Mouse (Mus musculus) left cerebral cortex, postnatal 10 days (tissue): ENCODE results near the gene Npepl1. TPM values are rescaled to one million over a fixed set of nuclear protein-coding genes. Genes with fewer than 3 reads are reported as not detected.

ENCODE experiments used
- DNase-seq, 2 experiments: peaks; one replicate each; pipeline ENCODE4 v3.0.0; 2021 to 2022; ENCODE audit warnings: low spot score in 2 of 2, mixed read lengths in 1 of 2; ENCODE audit errors: extremely low spot score in 1 of 2
- intact Hi-C: fragments of 180-260 bp; cut with DNase I; formaldehyde crosslinking; loops from one replicate; pipeline ENCODE4 v1.15.1; 2025
- total RNA-seq, 2 experiments: library from RNA; stranded (reverse); gene quantifications; 2 replicates each; pipeline ENCODE4 v1.2.3; 2021

Gene Npepl1
- total RNA-seq, 2 experiments from 2014 or later = 14.3 to 15.1 TPM

DNA sequence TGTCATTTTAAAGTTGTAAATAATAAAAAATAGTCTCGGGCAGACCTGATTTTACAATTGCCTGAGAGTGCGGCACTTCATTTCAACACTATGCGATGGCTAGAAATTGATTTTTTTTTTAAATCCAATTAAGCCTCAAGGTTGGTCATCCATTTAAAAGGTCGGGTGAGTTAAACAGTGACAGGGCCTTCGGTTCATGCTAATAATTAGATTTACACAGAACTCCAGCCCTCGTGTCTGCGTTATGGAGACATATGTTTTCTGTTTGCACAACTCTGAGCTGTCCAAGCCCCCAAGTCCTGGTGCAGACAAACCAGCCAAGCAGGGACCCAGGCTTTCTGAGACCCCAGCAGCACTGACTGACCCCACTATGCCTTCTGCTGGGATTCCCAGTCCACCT, 7.8 kb upstream of the Npepl1 start:
- intact Hi-C loops = no loop called here
- DNase-seq = no peak

DNA sequence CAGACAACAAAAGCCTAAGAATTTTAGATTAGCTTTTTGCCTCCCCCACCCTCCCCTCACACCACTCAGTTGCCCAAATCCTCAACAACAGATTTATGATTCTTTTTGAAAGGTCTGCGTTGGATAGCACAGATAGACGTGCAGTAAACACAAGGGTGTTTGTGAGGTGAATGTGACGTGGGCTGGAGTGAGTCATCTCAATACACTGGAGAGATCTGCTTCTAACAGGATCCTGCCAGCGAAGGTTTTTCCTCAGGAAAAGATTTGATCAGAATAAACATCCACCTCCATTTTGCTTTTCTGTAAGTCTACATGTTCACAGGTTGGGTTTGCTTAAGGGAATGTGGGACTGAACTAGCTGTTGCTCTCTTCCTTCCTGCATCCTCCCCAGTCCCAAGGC, 6.6 kb upstream of the Npepl1 start:
- intact Hi-C loops = no loop called here
- no peak for DNase-seq

DNA sequence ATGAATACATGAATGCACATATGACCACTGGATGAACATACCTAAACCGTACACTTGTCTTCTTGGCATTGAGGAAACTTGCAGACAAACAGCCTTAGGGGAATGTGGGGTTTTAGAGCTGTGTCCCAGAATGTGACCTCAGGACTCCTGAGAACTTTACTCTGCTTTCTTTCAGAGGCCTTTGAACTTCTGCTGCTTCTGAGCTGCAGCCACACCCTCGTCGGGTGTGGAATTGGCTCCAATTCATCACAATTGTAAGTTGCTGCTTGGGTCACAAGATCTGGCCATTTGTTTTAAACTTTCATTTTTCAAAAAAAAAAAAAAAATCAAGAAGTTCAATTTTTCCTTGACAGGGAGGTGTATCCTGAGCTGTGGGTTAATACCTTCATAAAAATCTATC, 2.8 kb upstream of the Npepl1 start:
- no peak for DNase-seq
- intact Hi-C loops = no loop called here

DNA sequence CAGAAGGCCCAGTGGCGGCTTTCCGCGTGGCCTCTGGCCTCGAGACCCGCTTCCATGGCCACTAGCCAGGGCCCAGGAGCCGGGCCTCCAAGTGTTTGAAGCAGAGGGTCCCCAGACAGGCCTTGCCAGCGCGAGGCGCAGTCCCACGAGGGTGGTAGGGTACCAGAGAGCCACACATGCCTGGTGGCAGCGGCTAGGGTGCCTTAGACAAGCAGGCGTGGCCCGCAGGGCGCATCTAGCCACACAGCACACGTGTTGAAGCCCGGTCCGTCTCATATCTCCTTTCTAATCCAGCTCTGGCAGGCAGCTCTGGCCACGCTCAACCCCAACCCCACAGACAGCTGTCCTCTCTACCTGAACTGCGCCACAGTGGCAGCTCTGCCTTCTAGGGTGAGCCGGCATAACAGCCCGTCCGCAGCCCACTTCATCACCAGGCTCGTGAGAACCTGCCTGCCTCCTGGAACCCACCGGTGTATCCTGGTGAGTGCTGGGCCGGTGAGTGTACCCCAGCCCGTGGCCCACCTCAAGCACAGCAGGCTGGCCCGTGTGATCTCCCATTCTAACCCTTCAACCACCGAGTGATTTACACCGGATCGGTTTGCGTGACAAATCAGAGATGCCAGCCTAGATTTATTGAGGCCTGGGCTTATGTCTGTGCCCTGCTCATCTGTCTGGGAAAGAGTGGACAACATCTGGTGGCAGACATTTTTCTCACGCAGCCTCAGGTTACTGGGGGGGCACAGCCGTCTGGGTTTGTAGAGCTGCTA, 817 bp downstream of the Npepl1 start:
- DNase-seq = peak in 1 of 2 experiments; percentile 59
- intact Hi-C loops = no loop called here

DNA sequence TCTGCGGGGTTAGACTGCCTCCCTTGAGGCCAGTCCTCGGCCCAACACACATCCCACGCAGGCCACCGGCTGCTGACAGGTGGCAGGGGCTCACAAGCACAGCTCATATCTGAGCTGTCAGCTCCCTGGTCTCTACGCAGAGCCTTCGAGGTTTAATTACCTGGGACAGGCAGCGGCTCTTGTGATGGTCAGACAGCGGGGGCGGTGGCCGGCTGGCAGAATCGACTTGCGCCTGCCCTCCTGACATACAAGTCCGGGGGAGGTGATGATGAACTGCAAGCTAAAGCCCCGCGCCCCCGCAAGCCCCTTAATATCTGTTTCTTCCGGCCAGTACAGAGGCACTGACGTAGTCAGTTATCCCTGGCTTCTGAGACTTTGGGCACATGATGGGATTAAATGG, 2.8 kb downstream of the Npepl1 start:
- intact Hi-C loops = no loop called here
- DNase-seq = no peak

DNA sequence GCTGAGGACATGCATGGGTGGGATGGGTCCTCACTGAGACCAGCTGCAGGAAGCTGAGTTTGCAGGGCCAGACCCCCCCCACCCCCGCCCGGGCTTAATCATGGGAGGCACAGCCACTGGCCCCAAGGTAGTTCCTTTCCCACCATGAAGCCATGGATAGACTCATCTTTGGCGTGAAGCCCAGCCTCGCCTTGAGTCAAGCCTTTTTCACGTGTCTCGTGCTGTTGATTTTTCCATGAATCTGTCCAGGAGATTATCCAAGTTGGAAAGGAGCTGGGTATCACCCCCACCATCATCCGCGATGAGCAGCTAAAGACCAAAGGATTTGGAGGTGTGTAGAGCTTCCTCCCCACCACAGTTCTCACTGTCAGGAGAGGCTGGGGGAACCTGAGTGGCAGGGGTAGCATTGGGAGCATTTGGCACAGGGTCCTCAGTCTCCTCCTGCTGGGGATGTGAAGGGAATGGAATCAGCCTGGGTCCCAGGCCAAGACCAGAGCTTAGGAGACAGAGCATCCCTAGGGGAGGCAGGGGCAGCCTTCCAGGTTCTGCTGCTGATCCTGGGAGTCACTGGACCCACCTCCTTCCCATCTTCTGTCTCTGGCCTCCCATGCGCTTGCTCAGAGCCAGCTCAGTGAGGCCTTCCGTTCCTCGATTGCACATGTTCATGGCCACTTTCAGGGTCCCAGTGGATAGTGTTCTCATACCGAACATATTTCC, 4.2 kb downstream of the Npepl1 start:
- intact Hi-C loops = no loop called here
- peak in 1 of 2 experiments; percentile 72 for DNase-seq

DNA sequence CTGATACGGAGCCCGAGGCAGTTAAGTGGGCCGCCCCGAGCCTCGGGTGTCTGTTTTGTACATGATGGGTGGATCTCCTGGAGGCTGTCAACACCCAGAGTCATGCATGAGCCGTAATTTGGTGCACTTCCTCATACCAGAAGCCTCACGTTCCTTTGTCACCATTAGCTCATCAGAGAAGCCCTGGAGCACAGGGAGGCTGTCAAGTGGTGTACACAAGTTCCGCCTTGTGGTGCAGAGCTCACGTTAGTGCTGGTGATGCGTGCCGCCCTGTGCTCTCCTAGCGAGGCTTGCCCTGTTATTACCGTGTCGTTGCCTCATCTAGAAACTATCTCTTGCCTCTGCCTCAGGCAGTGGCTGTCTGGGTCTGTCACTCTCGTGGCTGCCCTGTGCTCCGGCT, 6.8 kb downstream of the Npepl1 start:
- intact Hi-C loops = no loop called here
- no peak for DNase-seq

DNA sequence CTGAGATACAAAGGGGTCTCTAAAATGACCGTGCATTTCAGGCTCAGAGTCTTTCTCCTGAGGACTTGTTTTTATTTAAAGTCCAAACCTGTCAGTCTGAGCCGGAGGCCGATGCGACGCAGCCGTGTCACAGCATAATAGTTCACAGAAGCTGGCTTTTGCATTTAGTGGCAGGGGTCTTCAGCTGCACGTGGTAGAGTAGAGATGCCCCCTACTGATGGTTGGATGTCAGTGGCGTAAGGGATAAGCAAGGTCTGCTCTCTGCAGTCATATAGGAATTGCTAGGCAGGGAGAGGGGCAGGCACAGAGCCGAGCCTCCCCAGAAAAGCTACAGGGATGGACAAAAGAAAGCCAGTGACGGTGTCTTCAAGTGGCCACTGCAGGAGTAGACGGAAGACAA, 8.0 kb downstream of the Npepl1 start:
- no peak for DNase-seq
- intact Hi-C loops = no loop called here

DNA sequence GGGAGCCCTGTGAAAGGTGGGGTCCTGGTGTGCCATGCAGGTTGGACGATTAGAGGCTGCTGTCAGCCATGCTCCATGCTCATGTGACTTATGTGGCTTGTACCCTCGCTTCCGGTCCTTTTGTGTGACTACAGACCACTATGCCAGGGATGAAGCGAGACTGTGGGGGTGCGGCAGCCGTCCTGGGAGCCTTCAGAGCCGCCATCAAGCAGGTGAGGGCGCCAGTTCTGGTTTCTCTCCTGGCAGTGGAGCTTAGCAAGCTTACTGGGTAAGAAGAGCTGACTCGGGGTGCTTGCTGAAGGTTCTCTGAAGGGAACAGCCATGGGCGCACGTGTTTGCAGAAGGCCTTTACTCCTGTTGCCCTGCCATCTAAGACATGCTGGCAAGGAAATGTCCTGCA, 9.1 kb downstream of the Npepl1 start:
- no peak for DNase-seq
- intact Hi-C loops = no loop called here

DNA sequence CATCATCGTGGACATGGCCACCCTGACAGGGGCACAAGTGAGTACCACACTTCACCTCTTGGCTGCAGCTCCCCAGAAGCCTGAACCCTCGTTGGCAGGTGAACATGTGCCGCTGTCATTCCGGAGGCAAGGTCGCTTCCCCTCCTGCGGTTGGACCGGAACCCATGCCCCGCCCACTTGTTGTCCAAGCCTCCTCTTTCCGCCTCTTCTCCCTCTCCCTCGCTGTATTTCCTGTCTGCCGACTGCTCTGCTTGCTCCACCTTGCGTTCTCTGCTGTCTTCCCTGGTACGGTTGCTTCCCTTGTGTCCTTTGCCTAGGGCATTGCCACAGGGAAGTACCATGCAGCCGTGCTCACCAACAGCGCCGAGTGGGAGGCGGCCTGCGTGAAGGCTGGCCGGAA, 10.5 kb downstream of the Npepl1 start:
- intact Hi-C loops = no loop called here
- DNase-seq = no peak

DNA sequence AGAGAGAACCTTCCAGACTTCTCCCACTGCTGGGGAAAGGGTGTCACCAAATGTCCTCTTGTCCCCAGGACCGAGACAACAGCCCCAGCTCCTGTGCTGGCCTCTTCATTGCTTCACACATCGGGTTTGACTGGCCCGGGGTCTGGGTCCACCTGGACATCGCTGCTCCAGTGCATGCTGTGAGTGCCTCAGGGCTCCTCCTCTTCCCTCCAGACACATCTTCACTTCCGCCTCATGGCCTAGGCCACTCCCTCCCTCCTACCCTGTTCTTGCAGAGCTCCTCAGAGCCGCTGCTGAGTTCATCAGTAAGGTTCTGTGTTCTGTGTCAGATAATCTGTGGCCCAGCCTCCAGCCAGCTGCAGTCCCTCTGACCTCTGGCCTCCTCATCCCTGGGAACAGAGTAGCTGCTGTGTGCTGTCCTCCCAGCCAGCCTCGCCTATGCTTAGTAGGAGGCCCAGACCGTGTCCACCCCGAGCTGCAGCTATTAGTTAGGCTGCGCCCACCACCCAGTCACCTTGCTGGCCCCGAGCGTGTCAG, 11.3 kb downstream of the Npepl1 start:
- DNase-seq = no peak
- intact Hi-C loops = no loop called here

DNA sequence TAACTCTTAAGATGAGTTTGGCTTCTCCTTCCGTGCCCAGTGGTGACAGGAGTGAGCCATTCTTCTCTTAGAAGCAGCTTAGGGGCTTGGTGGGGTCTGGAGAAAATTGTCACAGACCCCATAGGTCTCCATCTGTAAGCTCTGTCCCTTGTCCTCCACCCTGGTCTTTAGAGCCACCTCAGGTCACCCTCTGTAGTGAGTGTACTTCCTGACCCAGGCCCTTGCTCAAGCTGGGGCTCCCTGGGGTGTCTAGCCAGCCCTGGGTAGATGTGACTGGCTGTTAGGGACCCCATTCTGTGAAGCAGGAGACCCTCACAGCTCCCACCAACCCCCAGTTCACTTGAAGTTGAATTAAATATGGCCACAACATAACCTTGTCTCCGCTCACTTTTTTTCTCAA, 12.2 kb downstream of the Npepl1 start:
- intact Hi-C loops = no loop called here
- DNase-seq = no peak

DNA sequence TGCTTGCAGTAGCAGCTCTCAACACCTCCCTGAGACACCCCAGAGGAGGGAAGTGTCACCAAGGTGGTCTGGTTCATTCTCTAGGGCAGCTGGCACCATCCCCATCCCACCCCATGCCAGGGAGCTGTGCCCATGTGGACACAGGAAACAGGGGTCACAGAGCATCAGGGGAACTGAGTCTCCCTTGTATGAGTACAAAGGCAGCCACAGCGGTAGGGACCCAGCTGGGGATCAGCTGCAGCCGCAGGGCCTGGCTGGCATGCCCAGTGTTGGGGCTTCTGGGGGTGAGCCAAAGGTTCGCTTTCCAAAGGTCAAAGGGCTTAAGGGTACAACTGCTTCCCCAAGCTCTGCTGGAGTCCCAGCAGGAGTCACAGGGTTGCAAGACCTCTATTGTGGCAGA, 13.6 kb downstream of the Npepl1 start:
- DNase-seq = no peak
- intact Hi-C loops = no loop called here

DNA sequence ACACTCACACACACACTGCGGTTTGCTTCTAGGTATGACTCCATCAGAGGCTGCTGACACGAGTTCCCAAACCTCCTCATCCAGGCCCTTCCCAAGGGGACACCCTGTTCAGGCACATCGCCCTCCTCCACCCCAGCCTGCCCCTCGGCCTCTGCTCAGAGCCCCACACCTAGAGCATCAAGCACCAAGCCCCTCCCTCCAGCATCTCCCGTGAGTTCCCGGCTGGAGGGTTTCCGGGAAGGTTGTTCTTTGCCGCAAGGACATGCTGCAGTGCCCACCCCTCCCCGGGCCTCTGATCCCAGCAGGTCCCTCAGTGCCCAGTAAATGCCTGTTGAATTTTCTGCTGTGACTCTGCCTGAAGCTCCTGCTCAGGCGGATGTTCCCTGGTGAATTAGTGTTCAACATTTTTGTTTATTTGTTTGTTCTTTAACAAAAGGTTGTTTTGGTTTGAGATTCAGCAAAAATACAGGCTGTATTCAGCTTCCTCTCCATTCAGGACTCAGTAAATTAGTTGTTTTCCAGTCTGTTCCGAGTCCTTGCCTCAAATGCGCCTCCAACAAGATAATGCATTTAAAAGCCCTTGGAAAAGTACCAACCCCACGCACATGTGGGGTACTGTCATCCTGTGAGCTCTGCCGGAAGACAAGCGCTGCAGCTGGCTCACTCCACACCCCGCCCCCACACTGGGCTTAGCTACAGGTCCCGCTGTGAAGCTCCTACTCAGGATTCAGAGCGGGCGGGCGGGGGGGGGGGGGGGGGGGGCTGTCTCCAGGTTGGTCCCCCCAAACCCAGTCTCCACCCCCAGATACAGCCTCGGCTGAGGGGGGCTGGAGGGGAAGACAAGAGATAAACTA, 16.6 kb downstream of the Npepl1 start:
- peak; percentile 63 to 92 for DNase-seq
- intact Hi-C loops = no loop called here

DNA sequence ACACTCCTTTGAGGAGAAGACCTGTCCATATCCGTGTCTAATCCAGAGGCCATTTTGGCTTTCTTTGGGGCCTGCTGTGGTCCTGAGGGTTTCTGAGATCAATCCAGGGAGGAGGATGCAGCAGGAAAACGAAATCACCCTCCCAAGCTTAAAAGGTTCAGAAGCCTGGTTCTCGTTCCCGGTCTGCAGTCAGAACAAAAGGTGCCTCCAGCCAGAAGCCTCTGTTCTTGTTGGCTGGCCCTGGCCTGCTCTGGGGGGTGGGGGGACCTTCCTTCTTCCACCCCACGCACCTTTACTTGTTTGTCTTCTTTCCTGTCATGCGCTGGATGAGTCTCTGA, 17.2 kb downstream of the Npepl1 start:
- DNase-seq = no peak
- intact Hi-C loops = no loop called here

DNA sequence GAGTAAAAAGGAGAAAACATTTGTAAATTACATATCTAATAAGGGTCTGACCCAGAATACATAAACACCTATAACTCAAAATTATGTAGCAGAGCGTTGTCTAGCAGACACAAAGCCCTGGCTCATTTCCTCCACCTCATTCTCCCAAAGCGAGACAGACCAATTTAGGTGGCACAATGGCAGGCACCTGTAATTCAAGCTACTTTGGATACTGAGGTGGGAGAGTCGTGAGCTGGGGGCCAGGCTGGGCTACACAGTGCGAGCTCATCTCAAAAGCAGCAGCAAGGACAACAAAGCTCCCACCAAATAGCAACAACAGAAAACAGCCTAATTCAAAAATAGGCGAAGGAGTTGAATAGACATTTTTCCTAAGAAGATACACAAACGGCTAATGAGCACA, 18.8 kb downstream of the Npepl1 start:
- DNase-seq = no peak
- intact Hi-C loops = no loop called here

DNA sequence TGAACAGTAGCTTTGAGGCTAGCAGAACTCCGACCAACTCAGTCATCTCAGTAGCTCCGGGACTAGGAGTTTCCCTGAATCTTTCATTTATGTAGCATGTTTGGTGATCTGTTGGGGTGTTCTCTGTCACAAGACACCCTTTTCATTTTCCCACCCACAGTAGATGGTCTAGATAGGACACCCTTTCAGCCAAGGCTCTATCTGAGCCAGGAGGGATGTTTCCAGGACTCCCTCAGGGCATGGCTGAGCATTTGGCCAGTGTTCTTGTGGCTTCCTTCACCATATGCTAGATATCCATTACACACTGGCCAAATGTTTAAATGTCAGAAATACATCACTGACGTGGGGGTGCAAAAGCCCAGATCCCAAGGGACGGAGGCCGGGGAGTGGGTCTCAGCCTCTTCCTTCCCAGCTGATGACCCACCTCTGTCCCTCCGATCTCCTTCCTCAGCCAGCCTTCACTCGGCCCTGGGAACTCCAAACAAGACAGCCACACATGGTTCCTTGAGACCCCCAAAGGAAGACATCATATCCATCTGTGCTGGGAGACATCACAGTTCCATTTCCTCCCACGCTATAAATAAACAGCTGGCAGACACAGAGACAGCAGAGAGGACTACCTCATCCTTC, 20.4 kb downstream of the Npepl1 start:
- intact Hi-C loops = no loop called here
- peak in 1 of 2 experiments; percentile 14 for DNase-seq

DNA sequence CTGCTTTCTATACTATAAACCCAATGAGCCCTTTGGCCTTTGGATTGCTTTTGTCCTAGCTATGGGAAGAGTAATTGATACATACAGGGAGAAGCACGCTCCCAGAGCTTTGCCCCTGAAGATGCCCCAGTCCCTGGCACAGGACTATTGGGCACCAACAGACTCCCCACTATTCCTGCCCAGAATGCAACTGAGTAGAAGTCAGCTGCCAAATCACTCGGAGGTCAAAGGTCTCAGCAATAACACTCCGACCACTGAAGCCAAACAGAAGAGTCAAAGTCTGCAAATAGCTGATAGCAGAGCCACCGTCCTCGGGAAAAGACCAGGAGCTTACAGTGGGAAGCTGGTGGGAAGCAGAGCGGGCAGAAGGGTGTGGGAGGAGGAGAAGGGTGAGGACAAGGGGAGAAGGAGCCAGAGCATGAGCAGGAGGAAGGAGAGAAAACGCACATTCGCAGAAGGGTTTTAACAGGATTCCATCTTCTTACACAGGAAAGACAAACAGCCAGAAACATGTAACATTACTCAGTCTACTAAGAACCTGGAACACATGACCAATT, 22.3 kb downstream of the Npepl1 start:
- intact Hi-C loops = no loop called here
- no peak for DNase-seq

DNA sequence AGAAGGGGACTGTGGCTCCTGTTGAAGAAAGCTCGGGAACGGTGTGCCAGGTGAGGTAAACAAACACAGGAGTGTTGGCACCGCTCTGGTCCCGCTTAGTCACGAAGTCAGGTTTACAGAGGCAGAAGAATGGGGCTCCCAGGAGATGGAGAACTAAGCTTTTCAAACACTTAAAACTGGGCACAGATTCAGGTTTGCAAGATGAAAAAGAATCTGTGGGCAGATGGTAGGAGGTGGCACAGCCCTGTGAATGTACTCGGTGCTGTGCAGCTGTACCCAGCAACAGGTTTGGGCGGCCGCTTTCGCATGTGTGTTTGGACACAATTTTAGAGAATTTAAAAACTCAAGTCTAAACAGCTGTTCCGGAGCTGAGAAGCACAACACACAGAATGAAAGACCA, 48.9 kb downstream of the Npepl1 start:
- DNase-seq = peak; percentile 42 to 61
- intact Hi-C loops = no loop called here
